25 mouse cellular contexts compared by ENCODE assay signal in the genomic region with DNA sequence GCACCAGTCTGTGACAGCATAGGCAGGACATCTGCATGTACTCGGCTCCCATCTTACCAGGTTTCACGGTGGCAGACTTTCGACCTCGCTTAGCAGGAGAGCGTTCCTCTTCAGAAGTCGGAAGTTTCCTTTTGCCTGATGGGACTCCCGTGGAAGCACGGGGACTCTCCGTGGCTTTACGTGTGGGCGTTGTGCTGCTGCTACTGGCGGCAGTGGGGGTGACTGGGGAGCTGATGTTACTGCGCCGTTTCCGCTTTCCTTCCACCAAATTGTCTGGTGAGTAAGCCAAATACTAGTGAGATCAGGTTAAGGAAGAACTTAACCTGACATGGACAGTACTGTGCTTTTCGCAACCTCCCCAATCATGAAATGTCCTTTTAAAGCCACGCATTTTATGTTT.
"Had no signal": no experiment of that assay in that cellular context is flagged by ENCODE, and none has a peak within 500 bp of the region (broad histone marks: within the 10 kb centered on the region; RNA-seq: fewer than 3 reads in every experiment).

No protein-coding gene starts in this region.

- DNase-seq: gastrocnemius, adult 2 months; gastrocnemius, postnatal 10 days; gastrocnemius, postnatal 25 days; heart, postnatal 10 days; heart, postnatal 4 days; kidney, adult 11 months; kidney, adult 2 months; kidney, postnatal 14 days; kidney, postnatal 36 days; layer of hippocampus, adult 9-11 months; layer of hippocampus, postnatal 36 days; left cerebral cortex, postnatal 4 days had no signal

- H3K27ac ChIP-seq: gastrocnemius, adult 2 months; heart, embryonic 10.5 days; hindbrain, embryonic 10.5 days; hindbrain, embryonic 13.5 days; hindbrain, embryonic 15.5 days; hindbrain, postnatal 0 days; kidney, embryonic 15.5 days; kidney, postnatal 0 days; limb, embryonic 13.5 days; limb, embryonic 15.5 days; liver, embryonic 12.5 days; liver, embryonic 14.5 days had no signal

- ATAC-seq: hindbrain, postnatal 0 days; intestine, embryonic 16.5 days; liver, embryonic 12.5 days had no signal

- H3K4me2 ChIP-seq: heart, embryonic 12.5 days; hindbrain, embryonic 13.5 days; hindbrain, embryonic 15.5 days; kidney, embryonic 15.5 days; limb, embryonic 13.5 days; limb, embryonic 15.5 days; liver, embryonic 12.5 days had no signal

- H3K9ac ChIP-seq: heart, embryonic 12.5 days; hindbrain, embryonic 13.5 days; hindbrain, embryonic 15.5 days; kidney, embryonic 15.5 days; limb, embryonic 13.5 days; limb, embryonic 15.5 days; liver, embryonic 12.5 days; liver, embryonic 14.5 days had no signal

- H3K4me1 ChIP-seq: heart, embryonic 10.5 days; heart, embryonic 12.5 days; hindbrain, embryonic 10.5 days; hindbrain, embryonic 13.5 days; hindbrain, embryonic 15.5 days; kidney, embryonic 15.5 days; limb, embryonic 13.5 days; limb, embryonic 15.5 days had no signal

- H3K4me3 ChIP-seq: gastrocnemius, adult 2 months; heart, embryonic 10.5 days; heart, embryonic 12.5 days; hindbrain, embryonic 10.5 days; hindbrain, embryonic 13.5 days; hindbrain, embryonic 15.5 days; kidney, embryonic 15.5 days; limb, embryonic 13.5 days; limb, embryonic 15.5 days; liver, embryonic 12.5 days had no signal

- H3K9me3 ChIP-seq: heart, embryonic 10.5 days; heart, embryonic 12.5 days; hindbrain, embryonic 10.5 days; hindbrain, embryonic 13.5 days; hindbrain, embryonic 15.5 days; kidney, embryonic 15.5 days; limb, embryonic 13.5 days; limb, embryonic 15.5 days; liver, embryonic 12.5 days had no signal

- H3K27me3 ChIP-seq: heart, embryonic 12.5 days; hindbrain, embryonic 13.5 days; hindbrain, embryonic 15.5 days; kidney, embryonic 15.5 days; limb, embryonic 13.5 days; limb, embryonic 15.5 days; liver, embryonic 12.5 days had no signal
